Mouse (Mus musculus): ENCODE results near the gene Mid1.

DNA sequence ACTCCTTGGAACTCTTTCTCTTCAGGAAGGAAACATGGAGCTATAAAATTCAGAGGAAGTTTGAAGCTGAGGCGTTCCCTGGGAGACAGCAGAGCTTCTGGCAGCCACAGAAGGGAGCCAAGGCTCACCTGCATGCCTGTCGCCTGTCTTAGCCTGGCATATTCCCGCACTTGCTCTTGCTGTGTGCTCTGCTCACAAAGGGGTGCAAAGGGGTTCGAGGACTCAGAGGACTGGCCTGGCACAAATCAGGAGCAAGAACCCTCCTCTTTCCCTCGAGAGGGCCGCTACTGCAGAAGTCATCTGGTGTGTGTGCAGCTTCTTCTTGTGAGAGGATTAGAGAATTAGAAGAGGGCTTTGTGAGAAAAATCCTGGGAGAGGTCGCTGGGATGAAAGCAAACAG is 142.7 kb downstream of the Mid1 start:
- TF ChIP-seq POLR2A (IDR thresholded peaks at IDR 0.05; ENCODE audit: low read depth, low read length) (no peak), CTCF (conservative IDR thresholded peaks at IDR 0.05; ENCODE audit: insufficient read depth, insufficient read length, low read depth, low read length) (no peak)

All from kidney, adult 2 months (tissue).